Mouse (Mus musculus): ENCODE data around the gene Olfr924. TPM values are rescaled to one million over a fixed set of nuclear protein-coding genes. Genes with fewer than 3 reads are reported as not detected.

The Olfr924 gene
- polyA plus RNA-seq, 1 experiment from 2014 or later: not detected

Other genes with a start within 250 kb of the Olfr924 start
- not detected in 2 replicates for gene Olfr914, start 239.3 kb upstream of the Olfr924 start, polyA plus RNA-seq (2014; fragmentation: Nextera tagmentation; extraction: Ambion mirVana)
- not detected in 2 replicates for gene Olfr916, start 184.6 kb upstream of the Olfr924 start, polyA plus RNA-seq (2014; fragmentation: Nextera tagmentation; extraction: Ambion mirVana)
- not detected in 2 replicates for gene Olfr917, start 178.6 kb upstream of the Olfr924 start, polyA plus RNA-seq (2014; fragmentation: Nextera tagmentation; extraction: Ambion mirVana)
- not detected in 2 replicates for gene Olfr918, start 169.8 kb upstream of the Olfr924 start, polyA plus RNA-seq (2014; fragmentation: Nextera tagmentation; extraction: Ambion mirVana)
- not detected in 2 replicates for gene Olfr919, start 140.8 kb upstream of the Olfr924 start, polyA plus RNA-seq (2014; fragmentation: Nextera tagmentation; extraction: Ambion mirVana)
- 11.5 and 19.9 TPM in 2 replicates for gene Vwa5a, start 126.2 kb upstream of the Olfr924 start, polyA plus RNA-seq (2014; fragmentation: Nextera tagmentation; extraction: Ambion mirVana)
- gene Olfr920, start 92.2 kb upstream of the Olfr924 start, polyA plus RNA-seq (2014; fragmentation: Nextera tagmentation; extraction: Ambion mirVana): 0.05 TPM in 1 of 2 replicates, not detected in the other
- not detected in 2 replicates for gene Olfr921, start 71.4 kb upstream of the Olfr924 start, polyA plus RNA-seq (2014; fragmentation: Nextera tagmentation; extraction: Ambion mirVana)
- gene Olfr922, start 29.8 kb upstream of the Olfr924 start, polyA plus RNA-seq (2014; fragmentation: Nextera tagmentation; extraction: Ambion mirVana): not detected in 2 replicates
- not detected in 2 replicates for gene Olfr923, start 17.9 kb upstream of the Olfr924 start, polyA plus RNA-seq (2014; fragmentation: Nextera tagmentation; extraction: Ambion mirVana)
- gene Olfr26, start 10.6 kb downstream of the Olfr924 start, polyA plus RNA-seq (2014; fragmentation: Nextera tagmentation; extraction: Ambion mirVana): not detected in 2 replicates
- not detected in 2 replicates for gene Olfr926, start 32.7 kb downstream of the Olfr924 start, polyA plus RNA-seq (2014; fragmentation: Nextera tagmentation; extraction: Ambion mirVana)
- not detected in 2 replicates for gene Olfr930, start 85.4 kb downstream of the Olfr924 start, polyA plus RNA-seq (2014; fragmentation: Nextera tagmentation; extraction: Ambion mirVana)
- not detected in 2 replicates for gene Olfr933, start 127.9 kb downstream of the Olfr924 start, polyA plus RNA-seq (2014; fragmentation: Nextera tagmentation; extraction: Ambion mirVana)
- gene Olfr934, start 143.9 kb downstream of the Olfr924 start, polyA plus RNA-seq (2014; fragmentation: Nextera tagmentation; extraction: Ambion mirVana): not detected in 2 replicates
- gene Olfr935, start 155.2 kb downstream of the Olfr924 start, polyA plus RNA-seq (2014; fragmentation: Nextera tagmentation; extraction: Ambion mirVana): not detected in 2 replicates
- gene Olfr146, start 178.9 kb downstream of the Olfr924 start, polyA plus RNA-seq (2014; fragmentation: Nextera tagmentation; extraction: Ambion mirVana): not detected in 2 replicates
- not detected in 2 replicates for gene Olfr937, start 220.5 kb downstream of the Olfr924 start, polyA plus RNA-seq (2014; fragmentation: Nextera tagmentation; extraction: Ambion mirVana)
- not detected in 2 replicates for gene Olfr938, start 234.4 kb downstream of the Olfr924 start, polyA plus RNA-seq (2014; fragmentation: Nextera tagmentation; extraction: Ambion mirVana)